Mouse (Mus musculus): ENCODE results near the gene Grid1. TPM values are rescaled to one million over a fixed set of nuclear protein-coding genes. Genes with fewer than 3 reads are reported as not detected.

Grid1 gene
- total and polyA plus RNA-seq, 3 experiments, result 0.04 TPM; not detected in 2

GRCm38 (mm10) chr14:34933197-34933596 is 113.3 kb downstream of the Grid1 start:
- Histone ChIP-seq H3K27me3 (ENCODE audit: control insufficient read depth, insufficient read depth, low read length) (no peaks in the 10 kb centered on the region), H3K79me2 (replicated peaks; ENCODE audit: control insufficient read depth, insufficient read depth, low read length) (no peaks in the 10 kb centered on the region), H3K9ac (ENCODE audit: low read depth, low read length) (no peak overlapping the region), H3K27ac (no peak overlapping the region), H3K36me3 (ENCODE audit: control insufficient read depth, insufficient read depth, low read length) (no peaks in the 10 kb centered on the region), H3K4me3 (no peak overlapping the region), H3K4me1 (ENCODE audit: control insufficient read depth, insufficient read depth, low read length) (no peaks in the 10 kb centered on the region)
- no peak for DNase-seq
- WGBS, result 51% methylated on average over 4 of the region's 4 CpGs
- no peak for TF ChIP-seq EP300 (IDR thresholded peaks at IDR 0.05; ENCODE audit: insufficient read depth, low read depth, low read length)
- no peak for TF ChIP-seq POLR2A (IDR thresholded peaks at IDR 0.05; ENCODE audit: insufficient read depth, low read depth, low read length)
- no peak for TF ChIP-seq CTCF (IDR thresholded peaks at IDR 0.05)
- intact Hi-C loops (cut with DNase I), result no loop called here

- Histone ChIP-seq H3K27ac (no peak overlapping the region), H3K36me3 (ENCODE audit: control insufficient read depth, insufficient read depth, low read length) (no peaks in the 10 kb centered on the region), H3K27me3 (ENCODE audit: control insufficient read depth, insufficient read depth, low read length) (no peaks in the 10 kb centered on the region), H3K9ac (ENCODE audit: low read depth, low read length) (no peak overlapping the region), H3K4me1 (ENCODE audit: control insufficient read depth, insufficient read depth, low read length) (no peaks in the 10 kb centered on the region), H3K79me2 (replicated peaks; ENCODE audit: control insufficient read depth, insufficient read depth, low read length) (no peaks in the 10 kb centered on the region), H3K4me3 (no peak overlapping the region)
- no peak for DNase-seq
- no peak for TF ChIP-seq POLR2A (IDR thresholded peaks at IDR 0.05; ENCODE audit: insufficient read depth, low read depth, low read length)
- no peak for TF ChIP-seq CTCF (IDR thresholded peaks at IDR 0.05)
- no peak for TF ChIP-seq EP300 (IDR thresholded peaks at IDR 0.05; ENCODE audit: insufficient read depth, low read depth, low read length)
- WGBS, result 42% methylated on average over 13 of the region's 13 CpGs
- intact Hi-C loops (cut with DNase I), result no loop called here
These were observed 116.4 kb downstream of the Grid1 start for GRCm38 (mm10) chr14:34936192-34936770.

GRCm38 (mm10) chr14:34944390-34944979 is 124.6 kb downstream of the Grid1 start:
- Histone ChIP-seq H3K27me3 (ENCODE audit: control insufficient read depth, insufficient read depth, low read length) (no peaks in the 10 kb centered on the region), H3K36me3 (ENCODE audit: control insufficient read depth, insufficient read depth, low read length) (no peaks in the 10 kb centered on the region), H3K79me2 (replicated peaks; ENCODE audit: control insufficient read depth, insufficient read depth, low read length) (no peaks in the 10 kb centered on the region), H3K9ac (ENCODE audit: low read depth, low read length) (no peak overlapping the region), H3K27ac (no peak overlapping the region), H3K4me3 (no peak overlapping the region), H3K4me1 (ENCODE audit: control insufficient read depth, insufficient read depth, low read length) (no peaks in the 10 kb centered on the region)
- no peak for TF ChIP-seq POLR2A (IDR thresholded peaks at IDR 0.05; ENCODE audit: insufficient read depth, low read depth, low read length)
- no peak for TF ChIP-seq EP300 (IDR thresholded peaks at IDR 0.05; ENCODE audit: insufficient read depth, low read depth, low read length)
- no peak for TF ChIP-seq CTCF (IDR thresholded peaks at IDR 0.05)
- no peak for DNase-seq
- intact Hi-C loops (cut with DNase I), result no loop called here
- 86% methylated on average over 14 of the region's 14 CpGs for WGBS

GRCm38 (mm10) chr14:34945471-34946313 is 125.8 kb downstream of the Grid1 start:
- no peak overlapping the region for H3K4me3 ChIP-seq
- 78% methylated on average over 17 of the region's 17 CpGs for WGBS
- H3K36me3 ChIP-seq (ENCODE audit: control insufficient read depth, insufficient read depth, low read length), result no peaks in the 10 kb centered on the region
- no peak overlapping the region for H3K9ac ChIP-seq (ENCODE audit: low read depth, low read length)
- H3K27me3 ChIP-seq (ENCODE audit: control insufficient read depth, insufficient read depth, low read length), result no peaks in the 10 kb centered on the region
- H3K4me1 ChIP-seq (ENCODE audit: control insufficient read depth, insufficient read depth, low read length), result no peaks in the 10 kb centered on the region
- no peak for TF ChIP-seq POLR2A (IDR thresholded peaks at IDR 0.05; ENCODE audit: insufficient read depth, low read depth, low read length)
- no peak for TF ChIP-seq CTCF (IDR thresholded peaks at IDR 0.05)
- TF ChIP-seq EP300 (IDR thresholded peaks at IDR 0.05; ENCODE audit: insufficient read depth, low read depth, low read length), result no peak
- H3K27ac ChIP-seq, result no peak overlapping the region
- H3K79me2 ChIP-seq (replicated peaks; ENCODE audit: control insufficient read depth, insufficient read depth, low read length), result no peaks in the 10 kb centered on the region
- intact Hi-C loops (cut with DNase I), result no loop called here
- no peak for DNase-seq

GRCm38 (mm10) chr14:34946314-34946583 is 126.3 kb downstream of the Grid1 start:
- WGBS, result 89% methylated on average over 2 of the region's 2 CpGs
- H3K27me3 ChIP-seq (ENCODE audit: control insufficient read depth, insufficient read depth, low read length), result no peaks in the 10 kb centered on the region
- intact Hi-C loops (cut with DNase I), result no loop called here
- no peaks in the 10 kb centered on the region for H3K36me3 ChIP-seq (ENCODE audit: control insufficient read depth, insufficient read depth, low read length)
- H3K4me3 ChIP-seq, result no peak overlapping the region
- no peak overlapping the region for H3K9ac ChIP-seq (ENCODE audit: low read depth, low read length)
- no peak overlapping the region for H3K27ac ChIP-seq
- TF ChIP-seq EP300 (IDR thresholded peaks at IDR 0.05; ENCODE audit: insufficient read depth, low read depth, low read length), result no peak
- no peak for DNase-seq
- no peaks in the 10 kb centered on the region for H3K4me1 ChIP-seq (ENCODE audit: control insufficient read depth, insufficient read depth, low read length)
- H3K79me2 ChIP-seq (replicated peaks; ENCODE audit: control insufficient read depth, insufficient read depth, low read length), result no peaks in the 10 kb centered on the region

GRCm38 (mm10) chr14:34948249-34948648 is 128.3 kb downstream of the Grid1 start:
- DNase-seq, result no peak
- intact Hi-C loops (cut with DNase I), result no loop called here

More at GRCm38 (mm10) chr14:34948249-34948648, 128.3 kb downstream of the Grid1 start:
- Histone ChIP-seq H3K9ac (ENCODE audit: low read depth, low read length) (no peak overlapping the region), H3K27me3 (ENCODE audit: control insufficient read depth, insufficient read depth, low read length) (no peaks in the 10 kb centered on the region), H3K4me3 (no peak overlapping the region), H3K4me1 (ENCODE audit: control insufficient read depth, insufficient read depth, low read length) (no peaks in the 10 kb centered on the region), H3K79me2 (replicated peaks; ENCODE audit: control insufficient read depth, insufficient read depth, low read length) (no peaks in the 10 kb centered on the region), H3K27ac (no peak overlapping the region), H3K36me3 (ENCODE audit: control insufficient read depth, insufficient read depth, low read length) (no peaks in the 10 kb centered on the region)
- WGBS, result 68% methylated on average over 6 of the region's 6 CpGs
- TF ChIP-seq POLR2A (IDR thresholded peaks at IDR 0.05; ENCODE audit: insufficient read depth, low read depth, low read length) (no peak), EP300 (IDR thresholded peaks at IDR 0.05; ENCODE audit: insufficient read depth, low read depth, low read length) (no peak), CTCF (IDR thresholded peaks at IDR 0.05) (no peak)
